Mouse (Mus musculus) neural tube, embryonic 11.5 days (tissue): Measurements from ENCODE around the gene Dhx32. TPM values are rescaled to one million over a fixed set of nuclear protein-coding genes. Genes with fewer than 3 reads are reported as not detected.
A peak's percentile ranks its signal among the peaks of the same experiment; 100 is the strongest.

ENCODE experiments used
- ATAC-seq: fragments of 200-750 bp; cut with Nextera tagmentation; 2 replicates; pipeline ENCODE4 v1.8.0; 2017; ENCODE audit warnings: moderate number of reproducible peaks, mild to moderate bottlenecking, moderate TSS enrichment, moderate library complexity; ENCODE audit not compliant: insufficient read depth, low FRiP score, low TSS enrichment
- DNase-seq: peaks from one replicate; pipeline ENCODE4 v3.0.0-alpha.2; 2015; ENCODE audit warnings: low spot score
- H3K27ac ChIP-seq: fragments of 300-500 bp; sonication (generic); 2 replicates; pipeline ENCODE4 v1.5.1; 2014; ENCODE audit warnings: low read depth, mild to moderate bottlenecking, low read length
- H3K27me3 ChIP-seq: fragments of 300-500 bp; sonication (generic); 2 replicates; pipeline ENCODE4 v1.6.1; 2014; ENCODE audit warnings: mild to moderate bottlenecking, low read length, mixed read lengths; ENCODE audit not compliant: control insufficient read depth, insufficient read depth
- H3K36me3 ChIP-seq: fragments of 300-500 bp; sonication (generic); 2 replicates; pipeline ENCODE4 v1.6.1; 2014; ENCODE audit warnings: mild to moderate bottlenecking, low read length, moderate library complexity, mixed read lengths; ENCODE audit not compliant: control insufficient read depth, insufficient read depth
- H3K4me1 ChIP-seq: fragments of 300-500 bp; sonication (generic); 2 replicates; pipeline ENCODE4 v1.6.1; 2014; ENCODE audit warnings: low read length, mixed read lengths; ENCODE audit not compliant: control insufficient read depth, insufficient read depth
- H3K4me2 ChIP-seq: fragments of 300-500 bp; sonication (generic); 2 replicates; pipeline ENCODE4 v1.6.1; 2014; ENCODE audit warnings: low read depth, mild to moderate bottlenecking, moderate library complexity
- H3K4me3 ChIP-seq: fragments of 300-500 bp; sonication (generic); 2 replicates; pipeline ENCODE4 v1.5.1; 2014; ENCODE audit warnings: low read depth, low read length
- H3K9ac ChIP-seq: fragments of 300-500 bp; sonication (generic); 2 replicates; pipeline ENCODE4 v1.6.1; 2014; ENCODE audit warnings: mild to moderate bottlenecking, low read length
- H3K9me3 ChIP-seq: fragments of 300-500 bp; sonication (generic); 2 replicates; pipeline ENCODE4 v1.6.1; 2016; ENCODE audit warnings: low read length; ENCODE audit not compliant: control insufficient read depth
- WGBS: fragments of 180-500 bp; shearing (Covaris S2); extraction: QIAGEN DNeasy Blood & Tissue Kit; methylation state at CpG from one replicate; pipeline ENCODE4 v1.1.7; 2014; 5-methylcytosine and 5-hydroxymethylcytosine counted together
- polyA plus RNA-seq: library from polyadenylated mRNA; unstranded; fragments of >200 nt; fragmentation: Nextera tagmentation; extraction: Ambion mirVana; gene quantifications from 2 replicates; pipeline ENCODE4 v1.2.1, GENCODE M21; 2014

Gene Dhx32
- polyA plus RNA-seq, 1 experiment from 2014 or later, result 52.7 TPM

DNA sequence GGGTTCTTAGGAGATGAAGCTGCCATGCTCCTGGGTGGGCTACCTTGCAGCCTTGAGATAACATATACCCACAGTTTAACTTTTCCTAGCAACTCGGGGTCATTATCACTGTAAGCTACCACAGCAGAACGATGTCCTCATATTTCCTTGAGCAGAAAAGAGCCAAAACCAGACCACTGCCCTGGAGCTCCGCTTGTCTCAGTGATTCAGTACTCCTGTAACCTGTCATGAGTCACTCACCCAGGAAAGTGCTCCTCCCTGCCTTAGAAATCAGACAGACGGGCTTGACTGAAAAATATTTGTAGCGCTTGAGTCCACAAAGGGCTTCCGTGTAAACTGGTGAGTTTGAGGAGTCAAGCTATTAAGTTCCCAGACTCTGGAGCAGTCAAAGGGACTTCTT, 19.8 kb downstream of the Dhx32 start:
- no peaks in the 10 kb centered on the region for H3K9me3 ChIP-seq
- no peaks in the 10 kb centered on the region for H3K27me3 ChIP-seq
- no peak overlapping the region for H3K4me2 ChIP-seq
- H3K9ac ChIP-seq, result no peak overlapping the region
- H3K4me1 ChIP-seq, result 0 out of 2 replicates have a peak, but pooled peaks cover 3% of the 10 kb centered on the region
- H3K36me3 ChIP-seq, result no peaks in the 10 kb centered on the region
- no peak overlapping the region for H3K27ac ChIP-seq
- WGBS, result 85% methylated on average over 6 of the region's 6 CpGs
- DNase-seq (no peak), ATAC-seq (no peak)
- no peak overlapping the region for H3K4me3 ChIP-seq

DNA sequence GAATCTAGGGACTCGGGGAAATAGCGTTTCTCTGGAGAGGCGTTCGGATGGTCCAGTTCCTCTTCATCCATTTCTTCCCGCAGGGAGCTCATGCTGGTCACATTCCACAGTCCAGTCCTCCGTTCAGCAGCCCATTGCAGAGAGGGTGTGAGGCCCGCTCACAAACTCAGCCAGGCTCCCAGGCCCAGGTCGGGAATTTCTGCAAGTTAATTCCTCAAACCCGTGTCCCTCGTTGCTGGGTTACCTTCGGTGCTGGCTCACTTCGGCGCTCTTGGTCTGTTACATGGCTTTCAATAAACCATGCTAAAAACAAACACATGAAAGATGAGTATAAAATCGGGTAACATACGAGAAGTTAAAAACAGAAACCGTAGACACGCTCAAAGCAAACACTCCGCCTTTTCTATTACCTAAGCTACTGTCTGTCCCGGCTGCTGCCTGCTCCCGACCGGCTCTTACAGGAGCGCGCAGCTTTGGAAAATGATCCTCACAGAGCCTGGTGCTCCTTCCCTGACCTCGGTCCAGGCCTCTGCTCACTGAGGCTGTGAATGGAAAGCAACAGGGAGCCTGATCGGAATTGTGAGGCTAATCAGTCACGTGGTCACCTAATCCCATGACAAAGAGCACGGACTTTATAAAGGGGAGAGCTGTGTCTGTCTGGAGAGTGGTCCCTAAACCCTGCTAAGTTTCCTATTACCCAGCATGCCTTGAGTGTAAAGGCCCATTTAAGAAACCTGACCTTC, 22.7 kb downstream of the Dhx32 start:
- Histone ChIP-seq H3K9ac (peak overlapping the region; percentile 43), H3K9me3 (no peaks in the 10 kb centered on the region), H3K4me3 (peak overlapping the region; percentile 30), H3K4me1 (0 out of 2 replicates have a peak, but pooled peaks cover 5% of the 10 kb centered on the region), H3K36me3 (no peaks in the 10 kb centered on the region), H3K27ac (peak overlapping the region; percentile 84), H3K4me2 (peak overlapping the region; percentile 56), H3K27me3 (no peaks in the 10 kb centered on the region)
- WGBS, result 5% methylated on average over 27 of the region's 27 CpGs
- ATAC-seq, result peak; percentile 94
- DNase-seq, result peak; percentile 79

DNA sequence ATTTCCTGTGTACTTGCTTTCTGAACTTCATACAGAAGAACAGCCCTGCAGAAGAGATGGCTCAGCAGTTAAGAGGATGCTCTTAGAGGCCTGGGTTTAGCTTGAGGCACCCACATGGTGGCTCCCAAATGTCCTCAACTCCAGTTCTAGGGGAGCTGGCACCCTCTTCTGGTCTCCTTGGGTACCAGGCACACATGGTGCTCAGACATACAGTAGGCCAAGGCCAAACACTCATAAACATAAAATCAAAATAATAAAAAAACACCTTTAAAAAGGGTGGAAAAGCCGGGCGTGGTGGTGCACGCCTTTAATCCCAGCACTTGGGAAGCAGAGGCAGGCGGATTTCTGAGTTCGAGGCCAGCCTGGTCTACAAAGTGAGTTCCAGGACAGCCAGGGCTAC, 23.8 kb downstream of the Dhx32 start:
- Histone ChIP-seq H3K36me3 (no peaks in the 10 kb centered on the region), H3K9me3 (no peaks in the 10 kb centered on the region), H3K4me3 (no peak overlapping the region), H3K4me2 (peak overlapping the region; percentile 15; the same call in 1 of the 2 replicates), H3K27ac (no peak overlapping the region), H3K4me1 (0 out of 2 replicates have a peak, but pooled peaks cover 5% of the 10 kb centered on the region), H3K27me3 (no peaks in the 10 kb centered on the region), H3K9ac (no peak overlapping the region)
- DNase-seq (no peak), ATAC-seq (no peak)
- WGBS, result 86% methylated on average over 5 of the region's 5 CpGs

DNA sequence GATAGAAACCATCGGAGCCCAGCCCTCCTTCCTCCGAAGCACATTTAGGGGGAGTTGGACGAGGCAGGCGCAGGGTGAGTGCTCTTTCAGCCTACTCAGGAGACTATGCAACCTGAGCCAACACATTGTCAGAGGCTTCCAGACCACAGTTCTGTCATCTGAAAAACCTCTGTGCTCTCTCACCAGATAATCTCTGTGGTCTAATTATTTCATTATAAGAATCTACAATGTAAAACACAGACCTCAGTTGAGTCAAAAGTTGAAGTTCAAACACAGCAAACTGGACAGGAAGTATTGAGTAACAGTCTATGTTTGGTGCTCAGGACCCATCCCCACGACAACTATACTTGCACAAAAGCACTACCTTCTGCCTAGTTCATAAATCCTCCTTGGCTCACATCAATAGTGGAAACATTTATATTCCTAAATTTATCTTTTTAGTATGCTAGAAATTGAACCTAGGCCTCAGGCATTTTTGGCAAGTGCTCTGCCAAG, 24.5 kb downstream of the Dhx32 start:
- H3K4me1 ChIP-seq, result 0 out of 2 replicates have a peak, but pooled peaks cover 5% of the 10 kb centered on the region
- peak overlapping the region; percentile 15 for H3K4me2 ChIP-seq
- no peak overlapping the region for H3K4me3 ChIP-seq
- ATAC-seq (no peak), DNase-seq (no peak)
- no peak overlapping the region for H3K27ac ChIP-seq
- H3K9ac ChIP-seq, result no peak overlapping the region
- no peaks in the 10 kb centered on the region for H3K36me3 ChIP-seq
- no peaks in the 10 kb centered on the region for H3K27me3 ChIP-seq
- no peaks in the 10 kb centered on the region for H3K9me3 ChIP-seq
- WGBS, result 59% methylated on average over 5 of the region's 5 CpGs

DNA sequence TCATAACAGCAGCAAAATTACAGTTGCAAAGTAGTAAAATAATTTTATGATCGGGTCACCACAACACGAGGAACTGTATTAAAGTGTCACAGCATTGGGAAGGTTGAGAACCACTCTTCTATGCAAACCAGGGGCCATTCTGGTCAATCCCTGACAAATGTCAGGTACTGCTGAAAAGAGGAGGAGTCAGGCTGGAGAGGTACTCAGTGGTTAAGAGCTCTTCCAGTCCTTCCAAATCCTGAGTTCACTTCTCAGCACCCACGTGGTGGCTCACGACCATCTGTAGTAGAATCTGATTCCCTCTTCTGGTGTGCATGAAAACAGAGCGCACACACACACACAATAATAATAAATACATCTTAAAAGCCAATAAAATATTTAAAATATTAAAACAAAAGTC, 31.4 kb downstream of the Dhx32 start:
- no peaks in the 10 kb centered on the region for H3K9me3 ChIP-seq
- no peak for DNase-seq
- ATAC-seq, result no peak
- no peak overlapping the region for H3K27ac ChIP-seq
- WGBS, result 89% methylated on average over 5 of the region's 5 CpGs
- no peak overlapping the region for H3K9ac ChIP-seq
- peaks cover 2% of the 10 kb centered on the region; the same call in 1 of the 2 replicates for H3K36me3 ChIP-seq
- H3K4me3 ChIP-seq, result no peak overlapping the region
- H3K4me2 ChIP-seq, result no peak overlapping the region
- H3K27me3 ChIP-seq, result no peaks in the 10 kb centered on the region
- H3K4me1 ChIP-seq, result no peaks in the 10 kb centered on the region

DNA sequence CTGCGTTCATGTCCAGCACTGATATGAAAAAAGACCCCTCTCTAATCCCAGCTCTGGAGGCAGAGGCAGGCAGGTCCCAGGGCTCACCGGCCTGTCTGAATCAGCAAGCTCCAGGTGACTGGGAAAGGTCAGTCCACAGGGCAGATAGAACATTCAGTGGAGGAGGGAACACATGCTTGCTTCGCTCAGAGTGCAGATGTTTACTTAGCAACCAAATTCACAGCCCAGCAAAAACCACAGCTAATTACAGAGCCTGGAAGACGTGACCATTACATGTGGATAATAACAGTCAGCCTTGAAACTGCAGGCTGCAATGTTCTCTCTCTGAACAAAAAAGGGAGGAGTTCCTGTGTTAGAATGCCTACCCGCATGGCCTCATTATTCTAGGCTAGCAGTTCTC, 31.9 kb downstream of the Dhx32 start:
- H3K4me1 ChIP-seq, result no peaks in the 10 kb centered on the region
- no peak for ATAC-seq
- WGBS, result 77% methylated on average over 5 of the region's 5 CpGs
- no peak overlapping the region for H3K4me2 ChIP-seq
- H3K36me3 ChIP-seq, result peaks cover 2% of the 10 kb centered on the region; the same call in 1 of the 2 replicates
- H3K9me3 ChIP-seq, result no peaks in the 10 kb centered on the region
- DNase-seq, result no peak
- H3K27ac ChIP-seq, result no peak overlapping the region
- H3K9ac ChIP-seq, result no peak overlapping the region
- no peaks in the 10 kb centered on the region for H3K27me3 ChIP-seq
- no peak overlapping the region for H3K4me3 ChIP-seq

DNA sequence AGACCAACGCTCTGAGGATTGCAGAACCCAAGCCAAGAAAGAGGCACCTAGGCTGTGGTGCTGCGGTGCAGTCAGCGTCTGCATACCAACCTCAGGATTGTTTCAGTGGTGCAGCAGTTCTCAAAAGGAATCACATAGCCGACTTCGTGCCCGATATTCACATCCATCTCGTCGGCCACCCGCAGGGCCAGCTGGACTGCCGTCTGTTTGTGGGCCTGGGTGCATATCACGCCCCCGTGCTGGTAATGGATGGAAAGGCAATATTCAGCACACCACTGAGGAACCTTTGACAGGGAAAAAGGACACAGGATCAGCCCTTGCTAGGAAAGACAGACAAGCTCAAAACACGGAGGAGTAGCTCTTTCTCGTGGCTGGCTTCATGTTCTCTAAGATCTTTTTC, 33.8 kb downstream of the Dhx32 start:
- H3K36me3 ChIP-seq, result peaks cover 2% of the 10 kb centered on the region; the same call in 1 of the 2 replicates
- WGBS, result 83% methylated on average over 14 of the region's 14 CpGs
- H3K4me2 ChIP-seq, result no peak overlapping the region
- no peak overlapping the region for H3K9ac ChIP-seq
- DNase-seq, result no peak
- ATAC-seq, result no peak
- no peak overlapping the region for H3K27ac ChIP-seq
- H3K9me3 ChIP-seq, result no peaks in the 10 kb centered on the region
- H3K4me3 ChIP-seq, result no peak overlapping the region
- no peaks in the 10 kb centered on the region for H3K27me3 ChIP-seq
- H3K4me1 ChIP-seq, result no peaks in the 10 kb centered on the region

DNA sequence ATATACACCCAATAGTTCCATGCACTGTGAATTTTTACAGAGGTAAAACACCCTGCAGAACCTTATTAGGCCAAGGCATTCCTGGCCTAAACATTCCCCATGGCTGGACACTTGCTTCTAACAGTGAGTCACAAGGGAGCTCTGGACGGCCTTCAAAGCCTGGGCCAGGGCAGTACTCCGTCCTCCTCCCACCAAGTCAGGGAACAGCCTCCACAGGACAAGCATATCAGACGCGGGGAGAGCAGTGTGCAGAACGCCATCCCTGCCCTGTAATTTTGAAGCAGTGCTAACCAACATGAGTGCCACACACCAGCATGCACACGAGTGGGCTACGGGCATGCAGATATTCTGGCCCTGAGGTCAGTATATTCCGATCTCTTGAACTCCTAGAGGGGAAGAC, 35.2 kb downstream of the Dhx32 start:
- no peaks in the 10 kb centered on the region for H3K4me1 ChIP-seq
- H3K9me3 ChIP-seq, result no peaks in the 10 kb centered on the region
- no peak for ATAC-seq
- DNase-seq, result no peak
- no peaks in the 10 kb centered on the region for H3K27me3 ChIP-seq
- peaks cover 4% of the 10 kb centered on the region; the same call in 1 of the 2 replicates for H3K36me3 ChIP-seq
- no peak overlapping the region for H3K4me2 ChIP-seq
- H3K27ac ChIP-seq, result no peak overlapping the region
- no peak overlapping the region for H3K9ac ChIP-seq
- 87% methylated on average over 8 of the region's 8 CpGs for WGBS
- H3K4me3 ChIP-seq, result no peak overlapping the region

DNA sequence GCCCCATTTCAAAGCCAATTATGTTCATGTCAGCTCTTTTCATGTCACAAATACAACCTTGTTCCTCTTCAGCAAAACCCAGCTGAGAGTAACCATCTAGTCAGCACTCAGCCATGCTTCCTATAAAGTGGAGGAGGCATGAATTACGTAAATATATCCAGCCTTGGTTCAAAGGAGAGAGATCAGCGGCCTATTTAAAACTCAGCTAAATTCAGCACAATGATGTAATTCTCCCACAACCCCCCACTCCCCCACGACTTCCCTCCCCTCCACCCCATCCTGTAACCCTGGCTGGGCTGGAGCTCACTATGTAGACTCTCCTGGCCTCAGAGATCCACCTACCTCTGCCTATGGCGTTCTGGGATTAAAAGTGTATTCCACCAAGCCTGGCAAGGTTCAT, 37.8 kb downstream of the Dhx32 start:
- Histone ChIP-seq H3K9me3 (no peaks in the 10 kb centered on the region), H3K4me3 (no peak overlapping the region), H3K27me3 (no peaks in the 10 kb centered on the region), H3K4me2 (no peak overlapping the region), H3K9ac (no peak overlapping the region), H3K27ac (no peak overlapping the region), H3K36me3 (peaks cover 7% of the 10 kb centered on the region; the same call in 1 of the 2 replicates), H3K4me1 (no peaks in the 10 kb centered on the region)
- DNase-seq (no peak), ATAC-seq (no peak)
- WGBS, result 85% methylated on average over 4 of the region's 4 CpGs
